Mouse (Mus musculus): ENCODE measurements around the gene Fkbp15.

GRCm38 (mm10) chr4:62306301-62306700 lies 54.0 kb downstream of the Fkbp15 start:
- TF ChIP-seq CTCF (IDR thresholded peaks at IDR 0.05; ENCODE audit: extremely low read depth, insufficient read depth, low read length): no peak
- no peak for TF ChIP-seq POLR2A (IDR thresholded peaks at IDR 0.05; ENCODE audit: extremely low read depth, insufficient read depth, low read length)

Measured in cortical plate, adult 2 months (tissue).